9 mouse cellular contexts compared by ENCODE assay signal in the genomic region with DNA sequence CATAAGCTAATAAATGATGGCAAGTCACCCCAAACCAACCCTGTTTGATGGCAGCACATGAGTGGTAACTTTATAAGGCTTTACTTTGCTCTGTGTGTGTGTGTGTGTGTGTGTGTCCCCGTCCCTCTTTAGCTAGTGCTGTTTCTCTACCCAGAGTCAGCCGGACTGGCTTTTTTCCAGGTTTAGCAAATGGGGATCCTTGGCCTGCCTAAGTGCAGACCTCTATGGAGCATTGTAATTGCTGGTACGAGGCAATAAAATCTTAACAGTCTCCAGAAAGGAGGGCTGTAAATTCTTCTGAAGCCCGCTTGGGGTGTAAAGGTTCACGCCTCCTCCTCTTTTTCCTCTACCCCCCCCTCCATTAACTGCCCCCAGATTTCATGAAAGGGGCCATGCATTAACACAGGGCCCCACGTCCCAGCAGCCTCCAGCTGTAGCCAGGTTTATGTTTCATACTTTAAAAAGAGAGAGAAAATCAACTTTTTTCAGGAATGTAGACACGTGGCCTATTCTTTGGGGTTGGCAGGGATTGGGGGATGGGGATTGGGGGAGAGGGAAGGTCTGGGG. TPM values are rescaled to one million over a fixed set of nuclear protein-coding genes. Genes with fewer than 3 reads are reported as not detected.
A peak's percentile ranks its signal among the peaks of the same experiment; 100 is the strongest.
DNase-seq lines count a peak whose midpoint lies in the region; ATAC-seq and TF ChIP-seq lines count a peak whose summit lies in the region.
"Had no signal": no experiment of that assay in that cellular context is flagged by ENCODE, and none has a peak within 500 bp of the region (broad histone marks: within the 10 kb centered on the region; RNA-seq: fewer than 3 reads in every experiment).

No protein-coding gene starts in this region.

- no peak overlapping the region for H3K4me2 ChIP-seq in forebrain, embryonic 12.5 days
- H3K4me2 ChIP-seq in intestine, postnatal 0 days (replicated peaks; ENCODE audit: low read depth), result no peak overlapping the region
- H3K4me2 ChIP-seq in neural tube, embryonic 13.5 days, result 0 out of 2 replicates have a peak overlapping the region, but pooled peaks have one; percentile 13

- WGBS in kidney, adult 2 months, result 67% methylated on average over 7 of the region's 7 CpGs
- WGBS in forebrain, embryonic 12.5 days, result 42% methylated on average over 7 of the region's 7 CpGs
- 26% methylated on average over 7 of the region's 7 CpGs for WGBS in intestine, postnatal 0 days
- 8% methylated on average over 7 of the region's 7 CpGs for WGBS in neural tube, embryonic 13.5 days

- intact Hi-C loops in left cerebral cortex, postnatal 25 days (cut with DNase I), result no loop called here

- no peaks in the 10 kb centered on the region; the same call in 1 of the 2 replicates for H3K4me1 ChIP-seq in kidney, adult 2 months (ENCODE audit: control insufficient read depth, insufficient read depth, low read length)
- H3K4me1 ChIP-seq in forebrain, embryonic 12.5 days, result peaks cover 56% of the 10 kb centered on the region
- no peaks in the 10 kb centered on the region for H3K4me1 ChIP-seq in intestine, postnatal 0 days (replicated peaks; ENCODE audit: control insufficient read depth, insufficient read depth, low read length)
- H3K4me1 ChIP-seq in neural tube, embryonic 13.5 days (replicated peaks), result peaks cover 60% of the 10 kb centered on the region

- TF ChIP-seq CTCF in kidney, adult 2 months (conservative IDR thresholded peaks at IDR 0.05; ENCODE audit: insufficient read depth, insufficient read length, low read depth, low read length), result no peak
- no peak for TF ChIP-seq CTCF in intestine, postnatal 0 days (IDR thresholded peaks at IDR 0.05; ENCODE audit: low read depth)

- no peaks in the 10 kb centered on the region for H3K36me3 ChIP-seq in kidney, adult 2 months (ENCODE audit: control insufficient read depth, insufficient read depth, low read length)
- H3K36me3 ChIP-seq in forebrain, embryonic 12.5 days (replicated peaks), result no peaks in the 10 kb centered on the region
- H3K36me3 ChIP-seq in intestine, postnatal 0 days (ENCODE audit: control insufficient read depth, insufficient read depth), result no peaks in the 10 kb centered on the region
- no peaks in the 10 kb centered on the region for H3K36me3 ChIP-seq in neural tube, embryonic 13.5 days

- ATAC-seq in forebrain, embryonic 12.5 days (ENCODE audit: low FRiP score), result peak; percentile 40; the same call in 1 of the 2 replicates
- ATAC-seq in intestine, postnatal 0 days, result peak; percentile 59
- peak; percentile 87 for ATAC-seq in neural tube, embryonic 13.5 days (ENCODE audit: low read depth)

- TF ChIP-seq POLR2A in kidney, adult 2 months (IDR thresholded peaks at IDR 0.05; ENCODE audit: low read depth, low read length), result no peak

- no peaks in the 10 kb centered on the region for H3K9me3 ChIP-seq in forebrain, embryonic 12.5 days
- no peaks in the 10 kb centered on the region for H3K9me3 ChIP-seq in intestine, postnatal 0 days (ENCODE audit: control insufficient read depth)
- H3K9me3 ChIP-seq in neural tube, embryonic 13.5 days, result no peaks in the 10 kb centered on the region

- H3K4me3 ChIP-seq in kidney, adult 2 months (ENCODE audit: insufficient read depth, low read depth, low read length), result no peak overlapping the region
- H3K4me3 ChIP-seq in forebrain, embryonic 12.5 days (replicated peaks), result no peak overlapping the region
- H3K4me3 ChIP-seq in intestine, postnatal 0 days (ENCODE audit: low read depth, low read length), result no peak overlapping the region
- H3K4me3 ChIP-seq in neural tube, embryonic 13.5 days, result no peak overlapping the region

- no peak overlapping the region for H3K9ac ChIP-seq in forebrain, embryonic 12.5 days
- H3K9ac ChIP-seq in intestine, postnatal 0 days (ENCODE audit: low read depth, low read length), result no peak overlapping the region
- no peak overlapping the region for H3K9ac ChIP-seq in neural tube, embryonic 13.5 days

- no peaks in the 10 kb centered on the region for H3K27me3 ChIP-seq in kidney, adult 2 months (replicated peaks; ENCODE audit: control insufficient read depth, insufficient read depth, low read length)
- H3K27me3 ChIP-seq in forebrain, embryonic 12.5 days, result peaks cover 43% of the 10 kb centered on the region
- no peaks in the 10 kb centered on the region for H3K27me3 ChIP-seq in intestine, postnatal 0 days (replicated peaks; ENCODE audit: control insufficient read depth, insufficient read depth, low read length)
- H3K27me3 ChIP-seq in neural tube, embryonic 13.5 days, result no peaks in the 10 kb centered on the region

- DNase-seq in kidney, adult 2 months, result peak; percentile 18
- no peak for DNase-seq in kidney, adult 9 months
- no peak for DNase-seq in left cerebral cortex, postnatal 25 days (ENCODE audit: low spot score in 2 of 2)
- DNase-seq in thymus, postnatal 4 days, result no peak
- DNase-seq in cerebellum, adult 11 months, result no peak
- DNase-seq: lung, postnatal 10 days had no signal

- H3K27ac ChIP-seq in kidney, adult 2 months (ENCODE audit: insufficient read depth, low read depth, low read length), result no peak overlapping the region
- H3K27ac ChIP-seq in forebrain, embryonic 12.5 days, result peak overlapping the region; percentile 89
- H3K27ac ChIP-seq in intestine, postnatal 0 days (ENCODE audit: low read depth, low read length), result no peak overlapping the region
- peak overlapping the region; percentile 67 for H3K27ac ChIP-seq in neural tube, embryonic 13.5 days (replicated peaks)

RNA-seq across cellular contexts. Expression of a gene that starts 57.6 kb away (rescaled TPM):
- 2.8 TPM in 2 replicates for polyA plus RNA-seq in kidney, adult 2 months (2012; rRNA removed)
- 9.9 and 10.4 TPM in 2 replicates for polyA plus RNA-seq in forebrain, embryonic 12.5 days (2016; fragmentation: Nextera tagmentation; extraction: Ambion mirVana)
- polyA plus RNA-seq in intestine, postnatal 0 days (2015; fragmentation: Nextera tagmentation; extraction: Ambion mirVana), result 2.2 and 2.3 TPM in 2 replicates
- 4.2 and 5.9 TPM in 2 replicates for polyA plus RNA-seq in neural tube, embryonic 13.5 days (2015; fragmentation: Nextera tagmentation; extraction: Ambion mirVana)
- total RNA-seq in left cerebral cortex, postnatal 25 days (2021), result 1 to 10 TPM; 5.7 to 5.9 TPM

Comparison
In these comparisons a context has a peak if more than half of its experiments do, and no peak if none do; other contexts are left out.
1. H3K27ac ChIP-seq: peak in forebrain, embryonic 12.5 days (single experiment) and neural tube, embryonic 13.5 days (single experiment); none in kidney, adult 2 months (single experiment) and intestine, postnatal 0 days (single experiment).
2. Peak in every context shown above with its lines, with median percentiles within 50 percentile points of each other: ATAC-seq.